Mouse (Mus musculus) cortical plate, adult 2 months (tissue): ENCODE measurements at regions not wholly inside any gene's neighbourhood (a gene's known extent, or its start where the extent isn't known, plus 50 kb on each side); places are given as distances from the start of the nearest gene placed in this dataset.

ENCODE experiments used
- H3K27ac ChIP-seq: fragments of 200-500 bp; 2 replicates; pipeline ENCODE4 v1.5.1; 2012; ENCODE audit warnings: low read length, control low read depth, inconsistent platforms; ENCODE audit not compliant: insufficient read depth
- H3K4me1 ChIP-seq: fragments of 200-500 bp; 2 replicates; pipeline ENCODE4 v1.6.1; 2011; ENCODE audit warnings: low read length; ENCODE audit not compliant: control insufficient read depth, insufficient read depth
- H3K4me3 ChIP-seq: fragments of 200-500 bp; 2 replicates; pipeline ENCODE4 v1.5.1; 2011; ENCODE audit warnings: mild to moderate bottlenecking, low read length, control low read depth; ENCODE audit not compliant: insufficient read depth
- CTCF ChIP-seq: fragments of 200-500 bp; IDR thresholded peaks from 2 replicates; pipeline ENCODE4 v1.5.1; 2011; ENCODE audit warnings: mild to moderate bottlenecking, control low read depth, low read length; ENCODE audit not compliant: insufficient read depth; ENCODE audit errors: extremely low read depth
- POLR2A ChIP-seq: fragments of 200-500 bp; IDR thresholded peaks from 2 replicates; pipeline ENCODE4 v1.6.1; 2011; ENCODE audit warnings: mild to moderate bottlenecking, low read length, control low read depth; ENCODE audit not compliant: insufficient read depth; ENCODE audit errors: extremely low read depth

- no peak for TF ChIP-seq CTCF
- TF ChIP-seq POLR2A, result no peak
- Histone ChIP-seq H3K4me1 (no peaks in the 10 kb centered on the region), H3K27ac (no peak overlapping the region), H3K4me3 (no peak overlapping the region)
Measured at GRCm38 (mm10) chr13:111968197-111968596, 159.4 kb upstream of the Map3k1 start.

- Histone ChIP-seq H3K4me3 (no peak overlapping the region), H3K4me1 (no peaks in the 10 kb centered on the region), H3K27ac (no peak overlapping the region)
- TF ChIP-seq CTCF (no peak), POLR2A (no peak)
Measured at GRCm38 (mm10) chr13:111974282-111974681, 165.5 kb upstream of the Map3k1 start.

GRCm38 (mm10) chr13:111975549-111975948 lies 166.8 kb upstream of the Map3k1 start:
- no peak overlapping the region for H3K4me3 ChIP-seq
- H3K4me1 ChIP-seq, result no peaks in the 10 kb centered on the region
- no peak overlapping the region for H3K27ac ChIP-seq
- no peak for TF ChIP-seq CTCF
- TF ChIP-seq POLR2A, result no peak

GRCm38 (mm10) chr13:111977769-111978674 lies 169.2 kb upstream of the Map3k1 start:
- Histone ChIP-seq H3K27ac (no peak overlapping the region), H3K4me3 (no peak overlapping the region), H3K4me1 (no peaks in the 10 kb centered on the region)
- TF ChIP-seq CTCF, result no peak
- no peak for TF ChIP-seq POLR2A

GRCm38 (mm10) chr13:111978675-111979020 lies 169.9 kb upstream of the Map3k1 start:
- TF ChIP-seq POLR2A (no peak), CTCF (no peak)
- Histone ChIP-seq H3K27ac (no peak overlapping the region), H3K4me1 (no peaks in the 10 kb centered on the region), H3K4me3 (no peak overlapping the region)

- no peak for TF ChIP-seq CTCF
- no peak for TF ChIP-seq POLR2A
- H3K27ac ChIP-seq, result no peak overlapping the region
- H3K4me1 ChIP-seq, result no peaks in the 10 kb centered on the region
- H3K4me3 ChIP-seq, result no peak overlapping the region
Measured at GRCm38 (mm10) chr13:111979428-111980204, 170.8 kb upstream of the Map3k1 start.

GRCm38 (mm10) chr13:111980205-111980595 lies 171.4 kb upstream of the Map3k1 start:
- no peak overlapping the region for H3K27ac ChIP-seq
- TF ChIP-seq POLR2A (no peak), CTCF (no peak)
- no peaks in the 10 kb centered on the region for H3K4me1 ChIP-seq
- no peak overlapping the region for H3K4me3 ChIP-seq

- no peak overlapping the region for H3K27ac ChIP-seq
- no peak overlapping the region for H3K4me3 ChIP-seq
- TF ChIP-seq POLR2A (no peak), CTCF (no peak)
- no peaks in the 10 kb centered on the region for H3K4me1 ChIP-seq
Measured at GRCm38 (mm10) chr13:111981103-111981502, 172.3 kb upstream of the Map3k1 start.

- no peak for TF ChIP-seq POLR2A
- Histone ChIP-seq H3K4me1 (no peaks in the 10 kb centered on the region), H3K27ac (no peak overlapping the region), H3K4me3 (no peak overlapping the region)
Measured at GRCm38 (mm10) chr13:111982796-111983460, 174.1 kb upstream of the Map3k1 start.

GRCm38 (mm10) chr13:111984081-111984574 lies 175.3 kb upstream of the Map3k1 start:
- TF ChIP-seq POLR2A, result no peak
- no peak overlapping the region for H3K4me3 ChIP-seq

More at GRCm38 (mm10) chr13:111984081-111984574, 175.3 kb upstream of the Map3k1 start:
- H3K27ac ChIP-seq, result no peak overlapping the region
- H3K4me1 ChIP-seq, result no peaks in the 10 kb centered on the region
